Mouse (Mus musculus) NIH3T3 (cell line): ENCODE results near the gene Susd6.

Experiments used
- DNase-seq: peaks from one replicate; pipeline ENCODE4 v3.0.0-alpha.2; 2012; ENCODE audit warnings: low read depth

Susd6 gene

DNA sequence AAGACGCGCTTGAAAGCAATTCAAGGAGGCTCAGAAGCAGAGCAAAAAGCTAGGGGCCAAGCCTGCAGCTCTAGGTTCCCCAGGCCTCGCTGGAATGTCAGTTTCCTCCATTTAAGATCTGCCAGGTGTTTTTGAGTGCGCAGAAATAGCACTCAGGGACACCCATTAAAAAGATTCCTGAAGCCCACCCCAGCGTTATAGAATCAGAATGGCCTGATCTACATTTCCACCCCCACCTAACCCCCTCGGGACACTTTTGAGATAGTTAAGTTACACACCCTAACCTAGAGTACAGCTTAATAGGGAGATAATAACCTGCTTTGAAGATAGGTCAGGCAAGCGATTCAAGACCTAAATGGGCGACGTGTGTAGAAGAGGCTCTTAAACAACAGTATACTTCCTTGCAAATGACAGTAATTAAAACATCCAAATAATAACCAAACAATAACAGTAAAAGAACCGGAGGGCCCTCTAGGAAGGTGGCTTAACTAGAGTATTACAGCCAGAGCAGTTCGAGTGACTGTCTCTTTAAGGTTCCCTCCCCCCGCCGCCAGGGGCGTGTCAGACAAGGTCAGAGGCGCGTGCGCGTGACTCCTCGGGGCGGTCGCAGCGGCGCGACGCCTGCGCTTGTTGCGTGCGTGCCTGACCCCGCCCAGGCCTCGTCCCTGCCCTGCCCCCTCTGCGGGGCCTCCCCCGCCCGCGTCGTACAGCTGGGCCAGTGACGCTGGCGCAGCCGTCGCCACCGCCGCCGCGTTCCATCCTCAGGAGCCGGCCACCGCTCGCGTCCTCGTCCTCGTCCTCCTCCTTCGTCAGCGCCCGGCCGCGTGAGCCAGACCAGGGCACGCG, at the start of gene Susd6:
Gene Susd6, plus strand, starts transcription at position 662 of the 846 bp plus-strand sequence.
- DNase-seq = peak; percentile 99

- DNase-seq = no peak
These were observed 45.7 kb upstream of the Susd6 start for GRCm38 (mm10) chr12:80744614-80745013.

DNA sequence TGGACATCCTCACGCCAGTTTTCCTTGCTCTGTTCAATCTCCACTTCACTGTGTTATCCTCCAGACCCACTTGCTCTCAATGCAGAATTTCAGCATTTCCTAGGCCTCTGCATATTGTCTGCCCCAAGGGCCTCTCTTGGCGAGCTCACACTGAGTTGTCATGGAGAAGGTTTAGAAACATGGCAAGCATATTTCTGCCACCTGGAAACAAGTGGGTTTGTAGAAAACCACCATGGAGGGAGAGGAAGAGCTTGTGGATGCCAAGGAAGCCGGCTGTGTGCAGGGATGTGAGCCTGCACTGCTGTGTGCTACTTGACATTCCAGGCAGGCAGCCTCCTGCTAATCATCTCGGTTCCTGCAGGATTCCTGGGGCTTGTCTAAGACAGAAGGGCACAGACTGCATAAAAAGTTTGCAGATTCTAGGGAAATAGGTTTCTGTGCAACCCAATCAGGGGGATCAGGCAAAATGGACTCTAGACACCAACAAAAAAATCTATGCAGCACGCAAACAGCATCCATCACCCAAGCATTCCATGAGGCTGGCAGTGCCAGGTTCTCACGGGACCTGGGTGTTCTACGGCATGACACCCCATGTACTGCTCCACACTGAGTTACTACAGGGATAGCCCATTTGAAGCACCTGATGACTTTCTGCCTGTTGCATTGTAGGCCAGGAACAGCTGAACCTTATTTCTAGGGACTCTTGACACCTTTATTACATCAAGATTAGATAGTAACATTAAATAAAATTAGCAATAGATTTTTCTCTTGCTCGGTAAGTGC, 44.1 kb upstream of the Susd6 start:
- DNase-seq = peak; percentile 58

GRCm38 (mm10) chr12:80751556-80751955, 38.8 kb upstream of the Susd6 start:
- DNase-seq = peak; percentile 77

- DNase-seq = no peak
These were observed 32.4 kb upstream of the Susd6 start for GRCm38 (mm10) chr12:80757751-80758558.

DNA sequence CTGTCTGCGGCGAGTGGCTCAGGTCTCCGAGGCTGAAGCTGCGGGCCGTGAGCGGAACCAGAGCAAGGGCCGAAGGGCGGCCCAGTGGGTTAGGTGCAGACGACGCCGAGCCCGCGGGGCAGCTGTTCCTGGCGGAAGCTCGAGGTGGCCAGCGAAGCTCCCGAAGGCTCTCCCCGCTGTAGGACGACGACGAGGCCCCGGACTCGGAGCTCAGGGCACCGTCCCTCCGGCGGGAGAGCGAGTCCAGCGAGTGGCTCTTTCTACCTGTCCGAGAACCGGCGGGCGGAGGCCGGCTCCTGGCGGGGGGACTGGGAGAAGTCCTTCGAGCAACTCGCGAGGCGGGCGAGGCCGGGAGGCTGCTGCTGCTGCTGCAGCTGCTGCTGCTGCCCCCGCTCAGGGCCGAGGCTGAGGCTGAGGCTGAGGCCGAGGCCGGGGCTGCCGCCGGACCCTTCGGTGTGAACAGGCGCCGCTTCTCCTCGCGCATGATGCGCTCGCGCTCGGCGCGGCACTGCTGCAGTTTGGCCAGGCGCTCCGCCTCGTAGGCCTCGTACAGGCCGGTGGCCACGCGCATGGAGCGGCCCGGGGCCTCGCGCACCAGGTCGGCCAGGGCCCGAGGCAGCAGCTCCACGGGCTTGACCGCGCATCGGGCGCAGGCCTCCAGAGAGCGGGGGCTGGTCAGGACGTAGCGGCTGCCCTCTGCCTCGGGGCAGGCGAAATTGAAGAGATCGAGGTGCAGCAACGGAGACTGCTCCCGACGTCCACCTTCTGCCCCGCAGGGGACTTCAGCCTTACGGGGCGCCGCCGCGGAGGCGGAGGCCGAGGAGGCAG, 31.5 kb upstream of the Susd6 start:
- no peak for DNase-seq

GRCm38 (mm10) chr12:80759387-80759712, 31.0 kb upstream of the Susd6 start:
- DNase-seq = no peak

- no peak for DNase-seq
These were observed 30.5 kb upstream of the Susd6 start for GRCm38 (mm10) chr12:80759713-80760395.

DNA sequence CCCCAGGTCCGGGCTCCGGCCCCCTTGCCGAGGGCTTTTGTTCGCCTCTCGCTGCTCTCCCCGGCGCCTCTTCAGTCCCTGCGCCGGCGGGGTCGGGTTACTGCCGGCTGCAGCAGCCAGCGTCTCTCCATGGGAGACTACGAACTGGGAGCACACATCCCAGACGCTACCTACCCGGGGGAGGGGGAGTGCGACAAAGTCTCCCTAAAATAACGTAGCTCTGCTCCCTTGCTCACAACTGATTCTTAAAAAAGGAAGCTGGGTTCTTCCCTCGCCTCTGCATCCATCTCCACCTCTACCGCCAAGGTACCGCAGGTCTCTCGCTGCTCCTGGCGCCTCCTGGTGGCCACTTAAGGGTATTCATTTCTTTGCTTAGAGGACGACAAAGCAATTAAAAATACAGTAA, 29.9 kb upstream of the Susd6 start, which contains the start of gene Ccdc177:
Gene Ccdc177, minus strand, starts transcription at position 292 of the 406 bp plus-strand sequence.
- DNase-seq = peak; percentile 88

GRCm38 (mm10) chr12:80762982-80763381, 27.3 kb upstream of the Susd6 start:
- no peak for DNase-seq

- DNase-seq = no peak
These were observed 26.2 kb upstream of the Susd6 start for GRCm38 (mm10) chr12:80764116-80764515.

- peak; percentile 93 for DNase-seq
These were observed 20.6 kb upstream of the Susd6 start for GRCm38 (mm10) chr12:80769697-80770096.

DNA sequence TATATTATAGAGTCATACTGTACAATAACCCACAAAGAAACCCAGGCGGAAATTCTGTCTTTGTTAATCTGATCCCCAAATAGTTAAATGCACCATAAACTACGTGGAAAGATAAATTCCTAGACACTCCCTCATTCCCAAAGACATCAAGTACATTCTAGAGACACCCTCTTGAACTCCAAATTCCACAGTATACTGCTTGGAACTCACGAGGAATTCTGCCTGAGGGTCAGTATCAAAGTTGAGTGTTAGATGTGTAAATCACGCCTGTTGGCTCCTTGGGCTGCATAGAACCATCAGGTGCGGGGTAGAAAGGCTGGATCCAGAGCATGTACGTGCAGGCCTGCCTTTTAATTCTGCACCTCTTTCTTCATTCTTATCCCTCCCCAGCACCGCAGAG, 15.5 kb upstream of the Susd6 start:
- no peak for DNase-seq

GRCm38 (mm10) chr12:80776046-80776634, 14.2 kb upstream of the Susd6 start:
- no peak for DNase-seq

- DNase-seq = no peak
These were observed 11.9 kb upstream of the Susd6 start for GRCm38 (mm10) chr12:80778188-80778936.

DNA sequence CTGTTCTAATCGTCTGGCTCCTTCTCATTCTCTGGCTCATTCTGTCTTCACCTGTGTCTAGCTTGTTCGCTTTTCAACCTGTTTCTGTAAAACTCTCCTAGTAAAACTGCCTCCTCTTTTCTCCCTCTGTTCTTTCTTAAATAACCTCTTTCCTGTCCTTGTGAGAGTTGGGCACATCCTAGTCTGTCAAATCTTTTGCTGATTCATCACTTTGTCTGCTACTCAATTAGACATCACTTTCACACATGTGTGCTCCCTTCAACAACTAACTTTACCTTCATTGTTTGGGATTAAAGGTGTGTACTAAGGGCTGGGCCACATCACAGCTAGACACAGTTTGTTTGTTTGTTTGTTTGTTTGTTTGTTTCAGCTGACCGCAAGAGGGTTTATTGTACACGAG, 10.6 kb upstream of the Susd6 start:
- no peak for DNase-seq

GRCm38 (mm10) chr12:80782190-80782589, 8.1 kb upstream of the Susd6 start:
- no peak for DNase-seq

GRCm38 (mm10) chr12:80782892-80783291, 7.4 kb upstream of the Susd6 start:
- DNase-seq = peak; percentile 41

- no peak for DNase-seq
These were observed 6.4 kb upstream of the Susd6 start for GRCm38 (mm10) chr12:80783889-80784288.

- no peak for DNase-seq
These were observed 5.3 kb upstream of the Susd6 start for GRCm38 (mm10) chr12:80785005-80785404.
